Mouse (Mus musculus) ovary, postnatal 36 days (tissue): ENCODE data around the gene Ceacam15.

Source experiments
- DNase-seq: peaks from one replicate; pipeline ENCODE4 v3.0.0; 2022; ENCODE audit warnings: low spot score, mixed read lengths

Ceacam15 gene

DNA sequence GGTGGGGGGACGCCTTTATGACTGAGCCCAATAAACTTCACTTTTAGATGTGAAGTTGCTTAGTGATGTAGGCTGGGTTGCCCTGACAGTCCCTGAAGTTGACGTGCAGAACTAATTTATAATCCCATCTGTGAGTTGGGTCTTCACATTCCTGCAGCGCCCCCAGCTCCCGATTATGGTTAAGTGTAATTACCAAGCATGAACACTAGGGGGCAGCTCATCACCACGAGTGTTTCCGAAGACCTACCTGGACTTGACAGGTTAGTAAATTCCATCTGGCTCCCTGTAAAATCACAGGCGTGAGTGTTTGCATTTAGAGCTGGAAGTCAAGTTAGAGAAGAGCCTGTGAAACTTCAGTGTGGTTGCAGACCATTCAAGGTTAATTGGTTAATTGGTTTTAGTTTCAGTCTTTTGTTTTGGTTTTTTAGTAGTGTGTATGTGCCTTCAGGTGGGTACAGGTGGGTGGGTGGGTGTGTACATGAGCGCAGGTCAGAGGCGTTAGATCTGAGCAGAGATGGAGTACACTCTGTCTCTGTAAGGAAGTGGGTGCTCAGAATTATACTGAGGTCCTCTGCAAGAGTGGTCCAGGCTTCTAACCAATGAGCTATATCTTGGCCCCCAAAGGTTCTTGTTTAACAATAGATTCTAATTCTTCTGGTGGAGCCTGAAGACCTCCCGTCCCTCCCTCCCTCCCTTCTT lies 45.8 kb downstream of the Ceacam15 start:
- DNase-seq, result no peak

DNA sequence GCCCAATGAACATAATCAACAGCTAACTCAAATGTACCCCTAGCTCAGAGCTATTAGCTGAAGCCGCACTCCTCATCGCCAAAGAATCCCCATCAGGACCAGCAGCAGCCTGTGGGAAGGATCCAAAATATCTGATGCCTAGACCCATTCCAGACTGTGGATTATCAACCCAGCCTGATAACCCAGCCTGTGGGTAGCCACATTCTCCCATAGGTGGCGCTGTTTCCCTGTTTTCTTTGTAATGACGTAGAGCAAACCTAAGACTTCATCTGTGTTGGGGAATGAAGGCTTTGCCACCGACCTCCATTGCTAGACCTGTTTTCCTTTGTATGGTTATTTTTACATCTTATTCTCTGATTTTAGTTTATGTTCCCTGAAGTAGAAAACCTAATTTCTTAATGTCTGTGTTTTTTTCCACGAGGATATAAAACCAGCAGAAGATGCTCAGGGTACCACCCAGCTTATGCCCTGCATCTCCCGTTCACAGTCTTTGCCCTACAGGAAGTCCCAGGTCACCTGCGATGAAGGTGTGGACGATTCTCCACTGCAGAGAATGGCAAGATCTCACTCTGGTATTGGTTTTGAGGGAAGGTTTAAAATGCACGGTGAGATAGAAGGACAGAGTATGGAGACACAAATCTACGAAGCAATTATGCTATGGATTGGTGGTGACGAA lies 47.3 kb downstream of the Ceacam15 start:
- peak; percentile 26 for DNase-seq

DNA sequence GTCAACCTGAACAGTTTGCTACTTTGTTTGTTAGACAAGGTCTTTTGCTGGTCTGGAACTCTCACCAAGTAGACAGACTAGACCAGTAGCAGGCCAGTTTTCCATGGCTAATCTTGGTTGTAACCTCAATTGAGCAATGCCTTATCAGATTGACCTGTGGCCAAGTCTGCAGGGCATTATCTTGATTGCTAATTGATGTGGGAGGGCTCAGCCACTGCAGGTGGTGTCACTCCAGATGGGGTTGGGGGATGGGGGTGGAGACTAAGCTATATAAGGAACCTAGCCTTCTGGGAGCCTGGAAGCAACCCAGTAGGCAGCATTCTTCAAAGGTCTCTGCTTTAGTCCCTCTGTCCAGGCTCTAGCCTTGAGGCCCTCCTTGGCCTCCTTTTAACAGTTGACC lies 51.8 kb downstream of the Ceacam15 start:
- DNase-seq, result no peak

DNA sequence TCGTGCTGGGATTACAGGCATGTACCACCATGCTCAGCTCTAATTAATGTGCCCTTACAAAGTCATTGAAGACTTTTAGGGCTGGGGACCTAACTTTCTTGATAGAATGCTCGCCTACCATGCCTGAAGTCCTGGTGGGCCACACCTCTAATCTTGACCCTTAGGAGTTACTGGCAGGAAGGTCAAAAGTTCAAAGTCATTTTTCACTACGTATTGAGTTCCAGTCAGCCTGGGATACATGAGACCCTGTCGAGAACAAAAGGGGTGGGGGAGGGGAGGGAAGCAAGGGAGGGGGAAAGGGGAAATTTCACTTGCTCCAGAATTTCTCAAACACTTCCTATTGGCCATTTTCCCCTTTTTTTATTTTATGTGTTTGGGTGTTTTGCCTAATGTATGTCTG lies 52.4 kb downstream of the Ceacam15 start:
- DNase-seq, result no peak
